Mouse (Mus musculus): ENCODE data around the gene Omd.

DNA sequence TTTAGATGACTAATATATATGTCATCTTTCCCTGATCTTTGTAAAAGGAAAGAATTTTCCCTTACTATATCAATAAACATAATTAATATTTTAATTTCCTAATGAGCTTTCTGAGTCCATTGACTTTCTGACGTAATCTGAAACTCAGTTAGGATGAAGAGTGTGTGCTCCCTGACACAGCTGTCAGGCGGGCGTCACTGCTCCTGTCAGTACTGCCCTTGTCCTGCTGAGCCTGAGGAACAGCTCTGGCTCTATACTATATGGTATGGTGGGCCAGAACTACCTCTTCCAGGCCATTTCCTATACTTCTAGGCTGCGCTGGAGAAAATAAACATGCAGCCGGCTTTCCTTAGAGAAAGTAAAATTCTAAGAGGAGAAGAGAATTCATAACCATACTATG is 27.7 kb upstream of the Omd start:
- TF ChIP-seq CTCF (IDR thresholded peaks at IDR 0.05; ENCODE audit: insufficient read depth, low read length): no peak
- TF ChIP-seq POLR2A (IDR thresholded peaks at IDR 0.05; ENCODE audit: borderline replicate concordance, extremely low read depth, low read depth, low read length): no peak

Data from lung, adult 2 months (tissue).